Mouse (Mus musculus) frontal cortex, postnatal 36 days (tissue): ENCODE measurements at regions not wholly inside any gene's neighbourhood (a gene's known extent, or its start where the extent isn't known, plus 50 kb on each side); places are given as distances from the start of the nearest gene placed in this dataset.

Experiments used
- DNase-seq, 2 experiments: peaks; one replicate each; pipeline ENCODE4 v3.0.0; 2022; ENCODE audit warnings: low spot score in 2 of 2

DNA sequence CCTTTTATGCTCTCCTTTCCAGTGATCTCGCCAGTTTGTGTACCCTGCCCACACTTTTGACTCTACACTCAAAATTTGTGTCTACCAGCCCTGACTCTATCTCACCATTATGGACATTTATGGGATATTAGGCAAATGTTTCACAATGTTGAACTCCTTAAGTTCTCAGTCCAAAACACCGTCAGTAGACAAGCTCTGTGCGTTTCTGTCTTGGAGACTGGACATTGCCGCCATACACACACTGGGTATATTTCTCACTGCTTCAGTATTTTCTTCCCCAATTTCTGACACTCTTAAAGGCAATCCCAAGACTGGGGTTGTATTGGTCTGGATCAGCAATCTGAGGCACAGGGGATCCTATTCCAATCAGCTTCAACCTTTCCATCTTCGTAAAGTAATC lies 75.6 kb downstream of the Oxgr1 start:
- no peak for DNase-seq

DNA sequence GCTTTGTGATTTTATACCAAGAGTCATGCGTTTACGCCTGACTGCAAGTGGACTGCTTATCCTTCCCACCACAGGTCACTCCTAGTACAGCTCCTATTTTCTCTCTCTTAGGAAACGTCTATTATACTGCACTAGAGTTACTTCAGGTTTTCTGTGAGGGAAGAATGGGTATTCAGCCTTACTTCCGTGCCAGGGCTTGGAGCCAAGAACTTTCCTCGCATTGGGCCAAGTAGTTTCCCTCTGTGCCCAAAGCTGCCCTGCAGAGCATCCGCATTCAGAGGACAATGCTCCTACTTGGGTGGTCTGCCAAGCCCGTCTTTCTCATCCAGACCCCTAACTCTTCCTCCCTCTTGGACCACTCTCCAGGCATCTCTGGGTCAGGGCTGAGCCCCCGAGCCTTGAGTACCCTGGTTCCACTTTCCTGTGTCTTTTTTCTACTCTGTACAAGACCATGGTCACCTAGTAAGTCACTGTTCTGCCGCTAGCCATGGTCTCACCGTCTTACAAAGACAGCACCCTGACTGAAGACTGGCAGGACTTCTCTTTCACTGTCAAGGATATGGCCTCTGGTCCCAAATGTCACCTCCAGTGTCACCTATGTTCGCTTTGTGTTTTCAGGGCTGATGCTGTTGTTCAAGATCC lies 76.3 kb downstream of the Oxgr1 start:
- DNase-seq: peak in 1 of 2 experiments; percentile 56

GRCm38 (mm10) chr14:119963741-119964140 lies 78.5 kb downstream of the Oxgr1 start:
- DNase-seq: no peak

DNA sequence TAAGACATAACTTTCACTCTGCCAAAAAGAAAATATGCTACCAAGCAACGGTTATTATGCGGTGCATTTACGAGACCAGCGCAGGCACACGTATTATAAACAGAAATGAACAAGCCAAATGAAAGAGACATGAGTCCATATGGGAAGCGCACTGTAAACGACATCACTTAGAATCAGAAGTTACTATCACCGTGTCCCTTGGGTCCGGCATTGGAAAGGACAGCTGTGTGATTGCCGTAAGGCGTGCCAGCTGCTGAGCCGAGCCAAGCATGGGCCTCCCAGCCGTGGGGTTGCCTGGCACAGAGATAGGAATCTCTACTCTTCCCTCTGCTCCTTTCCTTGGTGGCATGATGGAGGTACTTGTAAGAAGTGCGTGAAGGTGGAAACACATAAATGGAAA lies 88.4 kb downstream of the Oxgr1 start:
- DNase-seq: no peak

DNA sequence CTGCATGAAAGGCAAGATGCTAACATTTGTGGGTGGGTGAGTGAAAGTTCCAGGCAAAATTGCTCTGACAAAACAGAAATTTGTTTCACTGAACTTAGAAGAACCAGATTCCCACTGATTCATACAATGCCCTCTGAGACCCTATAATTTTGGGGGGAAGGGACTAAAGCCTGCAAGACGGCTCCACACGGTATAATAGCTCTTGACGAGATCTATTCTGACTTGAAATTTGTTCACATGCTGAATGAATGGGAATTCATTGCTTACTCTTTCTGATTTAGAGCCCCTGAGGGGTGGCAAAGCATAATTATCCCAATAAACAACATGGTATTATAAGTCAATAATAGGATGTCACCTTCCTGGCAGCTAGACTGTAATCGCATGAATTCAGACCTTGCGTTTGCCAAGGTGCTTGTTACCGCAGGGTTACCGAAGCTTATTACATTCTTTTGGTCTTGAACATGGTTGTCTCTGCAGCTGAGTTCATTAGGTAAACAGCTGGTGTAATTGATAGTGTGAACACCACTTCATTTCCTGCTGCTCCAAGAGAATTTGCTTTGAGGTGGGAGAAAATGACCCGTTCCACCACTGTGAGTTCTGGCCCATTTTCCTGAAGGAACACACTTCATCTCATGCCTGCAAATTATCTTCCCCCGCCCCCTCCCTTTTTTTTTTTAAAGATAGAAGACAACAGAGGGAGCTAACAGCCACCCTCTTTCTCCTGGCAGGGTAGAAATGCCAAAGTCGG lies 89.2 kb downstream of the Oxgr1 start:
- no peak for DNase-seq
